Mouse (Mus musculus): ENCODE results near the gene Ggt1.

- TF ChIP-seq EP300 (IDR thresholded peaks at IDR 0.05; ENCODE audit: low read length) (no peak), CTCF (conservative IDR thresholded peaks at IDR 0.05 in 1 of 2, IDR thresholded peaks at IDR 0.05 in 1 of 2; ENCODE audit: low read depth in 2 of 2, low read length in 2 of 2) (no peak)
Measured at GRCm38 (mm10) chr10:75568851-75569250, 7.4 kb downstream of the Ggt1 start.
